Mouse (Mus musculus) gastrocnemius, adult 2 months (tissue): ENCODE data around the gene Sirt4. TPM values are rescaled to one million over a fixed set of nuclear protein-coding genes. Genes with fewer than 3 reads are reported as not detected.
"Not testable (repeated sequence)": the region's sequence is repeated elsewhere in the genome, so short reads cannot be mapped to it uniquely, and the experiment has no call there.

ENCODE experiments used
- DNase-seq: peaks from one replicate; pipeline ENCODE4 v3.0.0; 2022
- H3K27ac ChIP-seq: fragments of 200-600 bp; 2 replicates; pipeline ENCODE4 v1.8.1; 2022; ENCODE audit warnings: mild to moderate bottlenecking
- H3K4me3 ChIP-seq: fragments of 200-600 bp; 2 replicates; pipeline ENCODE4 v1.8.1; 2022; ENCODE audit warnings: mild to moderate bottlenecking, moderate library complexity
- CTCF ChIP-seq: fragments of 200-600 bp; IDR thresholded peaks from 2 replicates; pipeline ENCODE4 v1.8.1; 2022; ENCODE audit warnings: antibody characterized with exemption, mild to moderate bottlenecking, moderate library complexity
- intact Hi-C: fragments of 180-260 bp; cut with DNase I; formaldehyde crosslinking; loops from one replicate; pipeline ENCODE4 v1.15.1; 2025
- total RNA-seq, 2 experiments: library from RNA; stranded (reverse); gene quantifications; 2 replicates each; pipeline ENCODE4 v1.2.3; 2021

The Sirt4 gene
- total RNA-seq, 2 experiments from 2014 or later = 10.9 to 17.3 TPM

- Histone ChIP-seq H3K4me3 (peak overlapping the region; percentile 11; the same call in 1 of the 2 replicates), H3K27ac (peak overlapping the region; percentile 90)
- TF ChIP-seq CTCF = no peak
- peak; percentile 67 for DNase-seq
- intact Hi-C loops = no loop called here
These were observed 27.9 kb upstream of the Sirt4 start for GRCm38 (mm10) chr5:115512375-115512774.

- H3K4me3 ChIP-seq = peak overlapping the region; percentile 77
- no peak for TF ChIP-seq CTCF
- peak; percentile 56 for DNase-seq
- H3K27ac ChIP-seq = peak overlapping the region; percentile 98
- intact Hi-C loops = loop anchor here (5.0 kb wide), 1 partner anchor 47 kb away; the partner anchor contains the start of gene Rplp0
These were observed 25.5 kb upstream of the Sirt4 start for GRCm38 (mm10) chr5:115509790-115510689.

- peak; percentile 69 for DNase-seq
- Histone ChIP-seq H3K4me3 (peak overlapping the region; percentile 77), H3K27ac (peak overlapping the region; percentile 98)
- intact Hi-C loops = loop anchor here (5.0 kb wide), 1 partner anchor 48 kb away; the partner anchor contains the start of gene Rplp0
- no peak for TF ChIP-seq CTCF
These were observed 24.8 kb upstream of the Sirt4 start for GRCm38 (mm10) chr5:115509321-115509761.

GRCm38 (mm10) chr5:115508859-115509147, 24.3 kb upstream of the Sirt4 start:
- Histone ChIP-seq H3K27ac (peak overlapping the region; percentile 98), H3K4me3 (peak overlapping the region; percentile 77)
- DNase-seq = peak; percentile 86
- no peak for TF ChIP-seq CTCF
- intact Hi-C loops = loop anchor here (5.0 kb wide), 1 partner anchor 48 kb away; the partner anchor contains the start of gene Rplp0

GRCm38 (mm10) chr5:115507981-115508858, 23.7 kb upstream of the Sirt4 start:
- intact Hi-C loops = loop anchor here (5.0 kb wide), 1 partner anchor 49 kb away; the partner anchor contains the start of gene Rplp0
- Histone ChIP-seq H3K27ac (peak overlapping the region; percentile 98), H3K4me3 (peak overlapping the region; percentile 77)
- TF ChIP-seq CTCF = no peak
- DNase-seq = peak; percentile 78

- peak overlapping the region; percentile 98 for H3K27ac ChIP-seq
- peak overlapping the region; percentile 77 for H3K4me3 ChIP-seq
- TF ChIP-seq CTCF = no peak
- intact Hi-C loops = loop anchor here (5.0 kb wide), 1 partner anchor 50 kb away; the partner anchor contains the start of gene Rplp0
- DNase-seq = no peak
These were observed 22.9 kb upstream of the Sirt4 start for GRCm38 (mm10) chr5:115507267-115507980.

GRCm38 (mm10) chr5:115506454-115507201, 22.1 kb upstream of the Sirt4 start, which contains the start of gene Pxn:
Gene Pxn, plus strand, starts transcription at chr5:115506676.
- TF ChIP-seq CTCF = peak; percentile 92
- peak; percentile 97 for DNase-seq
- Histone ChIP-seq H3K4me3 (peak within 1 kb of the TSS; percentile 77), H3K27ac (peak within 1 kb of the TSS; percentile 98)
- intact Hi-C loops = loop anchor here (1.0 to 5.0 kb wide), 2 partner anchors 32 to 51 kb away; partner anchors contain the start of gene Rplp0

- not testable (repeated sequence) for DNase-seq, H3K4me3 ChIP-seq
- H3K27ac ChIP-seq = peak overlapping the region; percentile 20; the same call in 1 of the 2 replicates
- intact Hi-C loops = loop anchor here (1.0 to 5.0 kb wide), 2 partner anchors 33 to 52 kb away; partner anchors contain the start of gene Rplp0
These were observed 21.1 kb upstream of the Sirt4 start for GRCm38 (mm10) chr5:115505617-115506016.

GRCm38 (mm10) chr5:115503035-115503434, 18.5 kb upstream of the Sirt4 start:
- intact Hi-C loops = no loop called here
- no peak for TF ChIP-seq CTCF
- DNase-seq = no peak
- no peak overlapping the region for H3K27ac ChIP-seq
- no peak overlapping the region for H3K4me3 ChIP-seq

- DNase-seq = peak; percentile 50
- Histone ChIP-seq H3K27ac (peak overlapping the region; percentile 32), H3K4me3 (no peak overlapping the region)
- TF ChIP-seq CTCF = no peak
- intact Hi-C loops = no loop called here
These were observed 15.9 kb upstream of the Sirt4 start for GRCm38 (mm10) chr5:115500383-115500935.
